9 mouse cellular contexts compared by ENCODE assay signal in genomic region chr11:97018583-97019344, GRCm38 (mm10). TPM values are rescaled to one million over a fixed set of nuclear protein-coding genes. Genes with fewer than 3 reads are reported as not detected.
DNase-seq lines count a peak whose midpoint lies in the region; ATAC-seq and TF ChIP-seq lines count a peak whose summit lies in the region.
"Had no signal": no experiment of that assay in that cellular context is flagged by ENCODE, and none has a peak within 500 bp of the region (broad histone marks: within the 10 kb centered on the region; RNA-seq: fewer than 3 reads in every experiment).

No protein-coding gene starts in this region.

- peaks cover 89% of the 10 kb centered on the region for H3K27me3 ChIP-seq in heart, embryonic 11.5 days (ENCODE audit: control insufficient read depth, insufficient read depth, low read length)
- peaks cover 30% of the 10 kb centered on the region for H3K27me3 ChIP-seq in heart, adult 2 months (ENCODE audit: control insufficient read depth, insufficient read depth, low read length)
- H3K27me3 ChIP-seq in hindbrain, embryonic 13.5 days: peaks cover 95% of the 10 kb centered on the region
- H3K27me3 ChIP-seq in lung, postnatal 0 days (replicated peaks; ENCODE audit: insufficient read depth, low read length): peaks cover 51% of the 10 kb centered on the region

- peak overlapping the region; percentile 42 for H3K4me3 ChIP-seq in heart, embryonic 11.5 days (ENCODE audit: low read depth, low read length)
- H3K4me3 ChIP-seq in heart, adult 2 months: no peak overlapping the region
- peak overlapping the region; percentile 57 to 84 for H3K4me3 ChIP-seq in ES-E14 (ENCODE audit: insufficient read depth in 1 of 2, low read depth in 1 of 2, low read length in 2 of 2, poor library complexity in 1 of 2, severe bottlenecking in 1 of 2)
- peak overlapping the region; percentile 32 for H3K4me3 ChIP-seq in hindbrain, embryonic 13.5 days
- H3K4me3 ChIP-seq in lung, postnatal 0 days (ENCODE audit: low read depth, low read length): peak overlapping the region; percentile 35

- no peak for TF ChIP-seq EP300 in heart, adult 2 months (IDR thresholded peaks at IDR 0.05; ENCODE audit: insufficient read depth, low read depth, low read length)
- no peak for TF ChIP-seq EP300 in lung, postnatal 0 days (IDR thresholded peaks at IDR 0.05)

- ATAC-seq in heart, embryonic 11.5 days (replicated peaks; ENCODE audit: insufficient number of reproducible peaks, low FRiP score, low TSS enrichment): no peak
- no peak for ATAC-seq in hindbrain, embryonic 13.5 days (ENCODE audit: low FRiP score)
- ATAC-seq in lung, postnatal 0 days: peak; percentile 33
- ATAC-seq in cerebellum, adult (ENCODE audit: insufficient number of reproducible peaks, low FRiP score, low TSS enrichment): no peak

- DNase-seq in heart, adult 2 months: no peak
- DNase-seq in ES-E14 (ENCODE audit: low read depth, low spot score): no peak
- peak; percentile 34 for DNase-seq in lung, postnatal 0 days (ENCODE audit: low spot score)
- peak; percentile 71 for DNase-seq in thymus, postnatal 4 days
- no peak for DNase-seq in left cerebral cortex, adult 11 months (ENCODE audit: low spot score)

- 0 out of 2 replicates have a peak overlapping the region, but pooled peaks have one; percentile 22 for H3K9ac ChIP-seq in heart, embryonic 11.5 days (ENCODE audit: low read depth, low read length)
- no peak overlapping the region for H3K9ac ChIP-seq in heart, adult 2 months (ENCODE audit: low read depth, low read length)
- peak overlapping the region; percentile 73 for H3K9ac ChIP-seq in ES-E14 (ENCODE audit: insufficient read depth, low read depth, low read length, poor library complexity, severe bottlenecking)
- peak overlapping the region; percentile 39; the same call in 1 of the 2 replicates for H3K9ac ChIP-seq in hindbrain, embryonic 13.5 days
- H3K9ac ChIP-seq in lung, postnatal 0 days (replicated peaks; ENCODE audit: low read depth): 0 out of 2 replicates have a peak overlapping the region, but pooled peaks have one; percentile 19

- H3K4me2 ChIP-seq in heart, embryonic 11.5 days: peak overlapping the region; percentile 63
- peak overlapping the region; percentile 51 for H3K4me2 ChIP-seq in hindbrain, embryonic 13.5 days
- peak overlapping the region; percentile 59 for H3K4me2 ChIP-seq in lung, postnatal 0 days (replicated peaks; ENCODE audit: low read depth, low read length)

- 2% methylated on average over 54 of the region's 68 CpGs for WGBS in heart, embryonic 11.5 days (ENCODE audit: insufficient replicate concordance)
- WGBS in heart, adult 2 months: 3% methylated on average over 51 of the region's 68 CpGs
- WGBS in hindbrain, embryonic 13.5 days: under 1% methylated on average over 55 of the region's 68 CpGs
- whole genome bisulfite sequencing in lung, postnatal 0 days: 3% methylated on average over 55 of the region's 68 CpGs

- no peak overlapping the region for H3K27ac ChIP-seq in heart, embryonic 11.5 days (ENCODE audit: low read depth, low read length)
- H3K27ac ChIP-seq in heart, adult 2 months: no peak overlapping the region
- no peak overlapping the region for H3K27ac ChIP-seq in ES-E14 (ENCODE audit: insufficient read depth, low read depth, low read length, poor library complexity, severe bottlenecking)
- H3K27ac ChIP-seq in hindbrain, embryonic 13.5 days: no peak overlapping the region
- H3K27ac ChIP-seq in lung, postnatal 0 days (ENCODE audit: low read length): no peak overlapping the region

- TF ChIP-seq POLR2A in heart, adult 2 months (IDR thresholded peaks at IDR 0.05; ENCODE audit: insufficient read depth, low read depth, low read length): no peak

- no peak for TF ChIP-seq CTCF in heart, adult 2 months (IDR thresholded peaks at IDR 0.05)
- TF ChIP-seq CTCF in lung, postnatal 0 days (IDR thresholded peaks at IDR 0.05): no peak

- in situ Hi-C loops in ES-E14 (cut with MboI; ENCODE audit: low sequenced_read_pairs in 2 of 2, unreplicated experiment in 2 of 2): no loop called here

- no peaks in the 10 kb centered on the region for H3K36me3 ChIP-seq in heart, embryonic 11.5 days (ENCODE audit: control insufficient read depth, insufficient read depth, low read length)
- no peaks in the 10 kb centered on the region for H3K36me3 ChIP-seq in heart, adult 2 months (ENCODE audit: control insufficient read depth, insufficient read depth, low read length)
- H3K36me3 ChIP-seq in ES-E14 (ENCODE audit: control insufficient read depth, insufficient read depth, low read length, poor library complexity, severe bottlenecking): no peaks in the 10 kb centered on the region
- no peaks in the 10 kb centered on the region for H3K36me3 ChIP-seq in hindbrain, embryonic 13.5 days
- H3K36me3 ChIP-seq in lung, postnatal 0 days (ENCODE audit: insufficient read depth, low read length): no peaks in the 10 kb centered on the region

- intact Hi-C loops in heart, adult 2 months (cut with DNase I): no loop called here

- no peaks in the 10 kb centered on the region for H3K9me3 ChIP-seq in heart, embryonic 11.5 days (replicated peaks; ENCODE audit: control insufficient read depth, low read length)
- H3K9me3 ChIP-seq in ES-E14 (ENCODE audit: control insufficient read depth, insufficient read depth, low read depth, low read length): no peaks in the 10 kb centered on the region
- no peaks in the 10 kb centered on the region for H3K9me3 ChIP-seq in hindbrain, embryonic 13.5 days
- no peaks in the 10 kb centered on the region for H3K9me3 ChIP-seq in lung, postnatal 0 days (ENCODE audit: low read length)

- peaks cover 21% of the 10 kb centered on the region for H3K4me1 ChIP-seq in heart, embryonic 11.5 days (ENCODE audit: control insufficient read depth, insufficient read depth, low read length)
- H3K4me1 ChIP-seq in heart, adult 2 months (ENCODE audit: control insufficient read depth, insufficient read depth, low read length): no peaks in the 10 kb centered on the region
- H3K4me1 ChIP-seq in ES-E14 (ENCODE audit: control insufficient read depth in 2 of 2, insufficient read depth in 2 of 2, low read length in 2 of 2, poor library complexity in 1 of 2): peaks cover 3 to 4% of the 10 kb centered on the region in 2 experiments; a peak in 1 of 4 replicates
- peaks cover 25% of the 10 kb centered on the region for H3K4me1 ChIP-seq in hindbrain, embryonic 13.5 days (replicated peaks)
- peaks cover 10% of the 10 kb centered on the region for H3K4me1 ChIP-seq in lung, postnatal 0 days (ENCODE audit: insufficient read depth, low read depth, low read length)

- H3K79me2 ChIP-seq in heart, adult 2 months (replicated peaks; ENCODE audit: control insufficient read depth, insufficient read depth, low read length): no peaks in the 10 kb centered on the region

TF ChIP-seq in ES-E14, 5 proteins besides CTCF, POLR2A, EP300 and RAD21:
- TF ChIP-seq CHD2 (IDR thresholded peaks at IDR 0.05; ENCODE audit: low read depth, low read length) (no peak), ZNF384 (IDR thresholded peaks at IDR 0.05; ENCODE audit: low read depth, low read length) (no peak), MAFK (IDR thresholded peaks at IDR 0.05; ENCODE audit: insufficient read depth, low read depth, low read length) (no peak), HCFC1 (IDR thresholded peaks at IDR 0.05; ENCODE audit: borderline replicate concordance, insufficient read depth, low read length) (no peak), ZC3H11A (IDR thresholded peaks at IDR 0.05; ENCODE audit: borderline replicate concordance, low read depth, low read length) (no peak)

RNA-seq across cellular contexts. Expression of gene Sp6, which starts 5.6 kb away (rescaled TPM):
- 0.07 and 0.11 TPM in 2 replicates for polyA plus RNA-seq in heart, embryonic 11.5 days (2014; fragmentation: Nextera tagmentation; extraction: Ambion mirVana)
- under 1 TPM; 0.11 to 0.21 TPM for total RNA-seq in heart, adult 2 months (2021)
- polyA plus RNA-seq in heart, adult 2 months (2012; rRNA removed): 0.21 and 0.23 TPM in 2 replicates
- 3.2 and 5.0 TPM in 2 replicates for total RNA-seq in ES-E14 (2012; rRNA removed)
- polyA plus RNA-seq in hindbrain, embryonic 13.5 days (2015; fragmentation: Nextera tagmentation; extraction: Ambion mirVana): 0.10 and 0.29 TPM in 2 replicates
- polyA plus RNA-seq in lung, postnatal 0 days (2015; fragmentation: Nextera tagmentation; extraction: Ambion mirVana): 0.56 and 0.81 TPM in 2 replicates
- total RNA-seq: MEL had no signal

RNA-seq across cellular contexts. Expression of gene Scrn2, which starts 11.0 kb away (rescaled TPM):
- polyA plus RNA-seq in heart, embryonic 11.5 days (2014; fragmentation: Nextera tagmentation; extraction: Ambion mirVana): 13.9 and 16.6 TPM in 2 replicates
- 10 to 100 TPM; 12.6 TPM for total RNA-seq in heart, adult 2 months (2021)
- polyA plus RNA-seq in heart, adult 2 months (2012; rRNA removed): 13.0 and 16.3 TPM in 2 replicates
- 16.5 and 22.2 TPM in 2 replicates for total RNA-seq in ES-E14 (2012; rRNA removed)
- polyA plus RNA-seq in hindbrain, embryonic 13.5 days (2015; fragmentation: Nextera tagmentation; extraction: Ambion mirVana): 14.4 and 15.3 TPM in 2 replicates
- 15.7 and 17.2 TPM in 2 replicates for polyA plus RNA-seq in lung, postnatal 0 days (2015; fragmentation: Nextera tagmentation; extraction: Ambion mirVana)

RNA-seq across cellular contexts. Expression of gene Lrrc46, which starts 22.4 kb away (rescaled TPM):
- polyA plus RNA-seq in heart, embryonic 11.5 days (2014; fragmentation: Nextera tagmentation; extraction: Ambion mirVana): 0.59 and 0.93 TPM in 2 replicates
- total RNA-seq in heart, adult 2 months (2021): under 1 TPM in 1 of 2 experiments, not detected in 1; 0.18 TPM
- polyA plus RNA-seq in heart, adult 2 months (2012; rRNA removed): 0.50 and 1.0 TPM in 2 replicates
- total RNA-seq in ES-E14 (2012; rRNA removed): 0.42 and 0.54 TPM in 2 replicates
- 3.2 and 5.6 TPM in 2 replicates for polyA plus RNA-seq in hindbrain, embryonic 13.5 days (2015; fragmentation: Nextera tagmentation; extraction: Ambion mirVana)
- 7.5 and 9.8 TPM in 2 replicates for polyA plus RNA-seq in lung, postnatal 0 days (2015; fragmentation: Nextera tagmentation; extraction: Ambion mirVana)

RNA-seq across cellular contexts. Expression of gene Mrpl10, which starts 22.6 kb away (rescaled TPM):
- 83.9 and 87.2 TPM in 2 replicates for polyA plus RNA-seq in heart, embryonic 11.5 days (2014; fragmentation: Nextera tagmentation; extraction: Ambion mirVana)
- total RNA-seq in heart, adult 2 months (2021): 10 to 100 TPM; 76.4 to 87.2 TPM
- polyA plus RNA-seq in heart, adult 2 months (2012; rRNA removed): 91.4 and 98.6 TPM in 2 replicates
- total RNA-seq in ES-E14 (2012; rRNA removed): 55.3 and 70.3 TPM in 2 replicates
- 59.4 and 62.0 TPM in 2 replicates for polyA plus RNA-seq in hindbrain, embryonic 13.5 days (2015; fragmentation: Nextera tagmentation; extraction: Ambion mirVana)
- polyA plus RNA-seq in lung, postnatal 0 days (2015; fragmentation: Nextera tagmentation; extraction: Ambion mirVana): 50.8 and 53.5 TPM in 2 replicates

RNA-seq across cellular contexts. Expression of gene Osbpl7, which starts 31.7 kb away (rescaled TPM):
- polyA plus RNA-seq in heart, embryonic 11.5 days (2014; fragmentation: Nextera tagmentation; extraction: Ambion mirVana): 3.9 and 4.1 TPM in 2 replicates
- total RNA-seq in heart, adult 2 months (2021): 1 to 10 TPM; 4.1 to 4.4 TPM
- 5.0 and 7.0 TPM in 2 replicates for polyA plus RNA-seq in heart, adult 2 months (2012; rRNA removed)
- total RNA-seq in ES-E14 (2012; rRNA removed): 6.6 and 7.2 TPM in 2 replicates
- polyA plus RNA-seq in hindbrain, embryonic 13.5 days (2015; fragmentation: Nextera tagmentation; extraction: Ambion mirVana): 9.6 and 10.7 TPM in 2 replicates
- polyA plus RNA-seq in lung, postnatal 0 days (2015; fragmentation: Nextera tagmentation; extraction: Ambion mirVana): 11.4 and 11.9 TPM in 2 replicates

Comparison
In these comparisons a context has a peak if more than half of its experiments do, and no peak if none do; other contexts are left out.
1. DNase-seq: peak in lung, postnatal 0 days (single experiment) and thymus, postnatal 4 days (single experiment); none in heart, adult 2 months (0 of 2), ES-E14 (single experiment) and left cerebral cortex, adult 11 months (single experiment).
2. Peak in every context shown above with its lines, with median percentiles within 50 percentile points of each other: H3K4me2 ChIP-seq.